15 mouse cellular contexts compared by ENCODE assay signal in genomic region chr3:87943586-87943985, GRCm38 (mm10). TPM values are rescaled to one million over a fixed set of nuclear protein-coding genes. Genes with fewer than 3 reads are reported as not detected.
"Had no signal": no experiment of that assay in that cellular context is flagged by ENCODE, and none has a peak within 500 bp of the region (broad histone marks: within the 10 kb centered on the region; RNA-seq: fewer than 3 reads in every experiment).

No protein-coding gene starts in this region.

- H3K4me3 ChIP-seq: kidney, embryonic 15.5 days; limb, embryonic 15.5 days; liver, embryonic 12.5 days; midbrain, embryonic 13.5 days; neural tube, embryonic 15.5 days had no signal

- H3K9me3 ChIP-seq: kidney, embryonic 15.5 days; limb, embryonic 15.5 days; liver, embryonic 12.5 days; midbrain, embryonic 13.5 days; neural tube, embryonic 15.5 days had no signal

- H3K9ac ChIP-seq: kidney, embryonic 15.5 days; limb, embryonic 15.5 days; liver, embryonic 12.5 days; lung, embryonic 14.5 days; neural tube, embryonic 15.5 days had no signal

- DNase-seq: kidney, adult 18-20 months; kidney, postnatal 25 days; layer of hippocampus, adult 9-11 months; layer of hippocampus, postnatal 36 days; lung, embryonic 14.5 days; lung, postnatal 10 days; lung, postnatal 4 days; thymus, postnatal 14 days had no signal

- ATAC-seq: liver, embryonic 12.5 days; midbrain, embryonic 13.5 days had no signal

- H3K27ac ChIP-seq: liver, embryonic 12.5 days; midbrain, embryonic 13.5 days; neural tube, embryonic 15.5 days; stomach, postnatal 0 days had no signal

- H3K4me2 ChIP-seq: kidney, embryonic 15.5 days; limb, embryonic 15.5 days; liver, embryonic 12.5 days; lung, embryonic 14.5 days; midbrain, embryonic 13.5 days; neural tube, embryonic 15.5 days had no signal

- H3K27me3 ChIP-seq: kidney, embryonic 15.5 days; limb, embryonic 15.5 days; midbrain, embryonic 13.5 days; neural tube, embryonic 15.5 days had no signal

RNA-seq across cellular contexts. Expression of gene Crabp2, which starts 4.9 kb away (rescaled TPM):
- total RNA-seq: megakaryocyte, adult 5-6 weeks had no signal

RNA-seq across cellular contexts. Expression of gene Nes, which starts 27.3 kb away (rescaled TPM):
- total RNA-seq: megakaryocyte, adult 5-6 weeks had no signal
